Mouse (Mus musculus) lung, postnatal 0 days (tissue): ENCODE measurements around the gene Abhd14b.

Experiments
- CTCF ChIP-seq: IDR thresholded peaks from 2 replicates; pipeline ENCODE4 v1.5.1; 2016; ENCODE audit warnings: antibody characterized with exemption, mild to moderate bottlenecking
- EP300 ChIP-seq: IDR thresholded peaks from 2 replicates; pipeline ENCODE4 v1.6.1; 2016; ENCODE audit warnings: antibody characterized with exemption, mild to moderate bottlenecking, control low read depth

DNA sequence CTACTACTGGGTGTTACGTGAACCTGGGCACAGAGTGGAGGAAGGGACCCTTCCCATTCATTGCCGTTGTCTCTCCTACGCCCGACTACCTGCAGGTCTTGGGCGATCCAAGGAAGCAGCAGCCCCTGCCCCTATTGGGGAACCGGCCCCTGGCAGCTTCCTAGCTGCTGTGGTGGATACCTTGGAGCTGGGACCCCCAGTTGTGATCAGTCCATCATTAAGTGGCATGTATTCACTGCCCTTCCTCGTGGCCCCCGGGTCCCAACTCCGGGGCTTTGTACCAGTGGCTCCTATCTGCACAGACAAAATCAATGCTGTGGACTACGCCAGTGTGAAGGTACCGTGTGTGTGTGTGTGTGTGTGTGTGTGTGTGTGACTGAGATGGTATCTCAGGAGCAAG, 4.0 kb downstream of the Abhd14b start:
- no peak for TF ChIP-seq CTCF
- TF ChIP-seq EP300, result no peak
